Mouse (Mus musculus) hindbrain, embryonic 15.5 days (tissue): ENCODE data around the gene Gcnt2. TPM values are rescaled to one million over a fixed set of nuclear protein-coding genes. Genes with fewer than 3 reads are reported as not detected.
"Not testable (repeated sequence)": the region's sequence is repeated elsewhere in the genome, so short reads cannot be mapped to it uniquely, and the experiment has no call there.

Experiments
- ATAC-seq: fragments of 200-750 bp; cut with Nextera tagmentation; 2 replicates; pipeline ENCODE4 v1.8.0; 2017; ENCODE audit warnings: low read depth, moderate number of reproducible peaks, moderate TSS enrichment; ENCODE audit not compliant: low FRiP score
- H3K27ac ChIP-seq: fragments of 300-500 bp; sonication (generic); replicated peaks from 2 replicates; pipeline ENCODE4 v1.5.1; 2015; ENCODE audit warnings: mild to moderate bottlenecking, inconsistent platforms
- H3K27me3 ChIP-seq: fragments of 300-500 bp; sonication (generic); 2 replicates; pipeline ENCODE4 v1.6.1; 2015; ENCODE audit warnings: control low read depth, inconsistent platforms
- H3K36me3 ChIP-seq: fragments of 300-500 bp; sonication (generic); 2 replicates; pipeline ENCODE4 v1.6.1; 2015; ENCODE audit warnings: control low read depth, inconsistent platforms
- H3K4me1 ChIP-seq: fragments of 300-500 bp; sonication (generic); replicated peaks from 2 replicates; pipeline ENCODE4 v1.6.1; 2015; ENCODE audit warnings: control low read depth, inconsistent platforms
- H3K4me2 ChIP-seq: fragments of 300-500 bp; sonication (generic); 2 replicates; pipeline ENCODE4 v1.6.1; 2015; ENCODE audit warnings: moderate library complexity, mild to moderate bottlenecking, inconsistent platforms
- H3K4me3 ChIP-seq: fragments of 300-500 bp; sonication (generic); 2 replicates; pipeline ENCODE4 v1.5.1; 2015; ENCODE audit warnings: mild to moderate bottlenecking, inconsistent platforms
- H3K9ac ChIP-seq: fragments of 300-500 bp; sonication (generic); 2 replicates; pipeline ENCODE4 v1.6.1; 2015; ENCODE audit warnings: inconsistent platforms
- H3K9me3 ChIP-seq: fragments of 300-500 bp; sonication (generic); 2 replicates; pipeline ENCODE4 v1.6.1; 2016; ENCODE audit warnings: control low read depth, inconsistent platforms
- WGBS: fragments of 180-500 bp; shearing (Covaris S2); methylation state at CpG from one replicate; pipeline ENCODE4 v1.1.7; 2015; 5-methylcytosine and 5-hydroxymethylcytosine counted together
- polyA plus RNA-seq: library from polyadenylated mRNA; unstranded; fragments of >200 nt; fragmentation: Nextera tagmentation; extraction: Ambion mirVana; gene quantifications from 2 replicates; pipeline ENCODE4 v1.2.1, GENCODE M21; 2015

Gcnt2 gene
- polyA plus RNA-seq, 1 experiment from 2014 or later: 6.8 TPM

- 79% methylated on average over 14 of the region's 14 CpGs for WGBS
- H3K36me3 ChIP-seq, H3K9ac ChIP-seq, H3K27me3 ChIP-seq, H3K4me2 ChIP-seq, H3K4me3 ChIP-seq, H3K9me3 ChIP-seq, H3K27ac ChIP-seq, H3K4me1 ChIP-seq, ATAC-seq: not testable (repeated sequence)
Measured at GRCm38 (mm10) chr13:40898049-40898690, 38.6 kb downstream of the Gcnt2 start.

GRCm38 (mm10) chr13:40898698-40899097 is 39.1 kb downstream of the Gcnt2 start:
- no peaks in the 10 kb centered on the region for H3K4me1 ChIP-seq
- H3K4me3 ChIP-seq: no peak overlapping the region
- H3K36me3 ChIP-seq: no peaks in the 10 kb centered on the region
- WGBS: 88% methylated on average over 4 of the region's 4 CpGs
- no peak for ATAC-seq
- H3K27ac ChIP-seq: no peak overlapping the region
- no peaks in the 10 kb centered on the region for H3K9me3 ChIP-seq
- H3K4me2 ChIP-seq: no peak overlapping the region
- H3K27me3 ChIP-seq: no peaks in the 10 kb centered on the region
- no peak overlapping the region for H3K9ac ChIP-seq

- no peak overlapping the region for H3K4me3 ChIP-seq
- H3K4me1 ChIP-seq: no peaks in the 10 kb centered on the region
- H3K9ac ChIP-seq: no peak overlapping the region
- no peak overlapping the region for H3K27ac ChIP-seq
- ATAC-seq: no peak
- no peak overlapping the region for H3K4me2 ChIP-seq
- H3K36me3 ChIP-seq: no peaks in the 10 kb centered on the region
- 75% methylated on average over 8 of the region's 8 CpGs for WGBS
- no peaks in the 10 kb centered on the region for H3K9me3 ChIP-seq
- no peaks in the 10 kb centered on the region for H3K27me3 ChIP-seq
Measured at GRCm38 (mm10) chr13:40899349-40899993, 39.9 kb downstream of the Gcnt2 start.

GRCm38 (mm10) chr13:40899994-40900970 is 40.7 kb downstream of the Gcnt2 start:
- Histone ChIP-seq H3K27me3 (no peaks in the 10 kb centered on the region), H3K9ac (no peak overlapping the region), H3K4me1 (no peaks in the 10 kb centered on the region), H3K4me2 (no peak overlapping the region), H3K27ac (no peak overlapping the region), H3K9me3 (no peaks in the 10 kb centered on the region), H3K36me3 (no peaks in the 10 kb centered on the region), H3K4me3 (no peak overlapping the region)
- 82% methylated on average over 15 of the region's 15 CpGs for WGBS
- no peak for ATAC-seq

GRCm38 (mm10) chr13:40901263-40901662 is 41.7 kb downstream of the Gcnt2 start:
- Histone ChIP-seq H3K4me2 (no peak overlapping the region), H3K27me3 (no peaks in the 10 kb centered on the region), H3K4me1 (no peaks in the 10 kb centered on the region), H3K27ac (no peak overlapping the region), H3K9ac (no peak overlapping the region), H3K9me3 (no peaks in the 10 kb centered on the region), H3K36me3 (no peaks in the 10 kb centered on the region), H3K4me3 (no peak overlapping the region)
- WGBS: 71% methylated on average over 5 of the region's 5 CpGs
- ATAC-seq: no peak

GRCm38 (mm10) chr13:40901831-40902459 is 42.4 kb downstream of the Gcnt2 start:
- no peak for ATAC-seq
- H3K4me1 ChIP-seq: no peaks in the 10 kb centered on the region
- 69% methylated on average over 12 of the region's 12 CpGs for WGBS
- H3K27me3 ChIP-seq: no peaks in the 10 kb centered on the region
- no peak overlapping the region for H3K27ac ChIP-seq
- H3K4me3 ChIP-seq: no peak overlapping the region
- no peak overlapping the region for H3K4me2 ChIP-seq
- H3K9ac ChIP-seq: no peak overlapping the region
- no peaks in the 10 kb centered on the region for H3K9me3 ChIP-seq
- H3K36me3 ChIP-seq: no peaks in the 10 kb centered on the region

- Histone ChIP-seq H3K36me3 (no peaks in the 10 kb centered on the region), H3K4me3 (no peak overlapping the region), H3K4me1 (no peaks in the 10 kb centered on the region), H3K9ac (no peak overlapping the region), H3K27ac (no peak overlapping the region), H3K4me2 (no peak overlapping the region), H3K27me3 (no peaks in the 10 kb centered on the region), H3K9me3 (no peaks in the 10 kb centered on the region)
- no peak for ATAC-seq
- WGBS: 91% methylated on average over 7 of the region's 7 CpGs
Measured at GRCm38 (mm10) chr13:40904080-40904479, 44.5 kb downstream of the Gcnt2 start.

- ATAC-seq: no peak
- WGBS: 89% methylated on average over 7 of the region's 7 CpGs
- Histone ChIP-seq H3K4me3 (no peak overlapping the region), H3K4me2 (no peak overlapping the region), H3K36me3 (no peaks in the 10 kb centered on the region), H3K4me1 (no peaks in the 10 kb centered on the region), H3K27ac (no peak overlapping the region), H3K9me3 (no peaks in the 10 kb centered on the region), H3K9ac (no peak overlapping the region), H3K27me3 (no peaks in the 10 kb centered on the region)
Measured at GRCm38 (mm10) chr13:40906528-40906927, 47.0 kb downstream of the Gcnt2 start.

GRCm38 (mm10) chr13:40907274-40907673 is 47.7 kb downstream of the Gcnt2 start:
- H3K4me1 ChIP-seq: no peaks in the 10 kb centered on the region
- H3K27ac ChIP-seq: no peak overlapping the region
- H3K4me3 ChIP-seq: no peak overlapping the region
- no peak for ATAC-seq
- H3K9me3 ChIP-seq: no peaks in the 10 kb centered on the region
- H3K36me3 ChIP-seq: no peaks in the 10 kb centered on the region
- no peaks in the 10 kb centered on the region for H3K27me3 ChIP-seq
- WGBS: 73% methylated on average over 7 of the region's 7 CpGs
- H3K9ac ChIP-seq: no peak overlapping the region
- no peak overlapping the region for H3K4me2 ChIP-seq

GRCm38 (mm10) chr13:40908044-40908443 is 48.5 kb downstream of the Gcnt2 start:
- H3K36me3 ChIP-seq: no peaks in the 10 kb centered on the region
- no peak for ATAC-seq
- no peaks in the 10 kb centered on the region for H3K4me1 ChIP-seq
- WGBS: 64% methylated on average over 6 of the region's 6 CpGs
- H3K27ac ChIP-seq: no peak overlapping the region
- H3K9me3 ChIP-seq: no peaks in the 10 kb centered on the region
- no peak overlapping the region for H3K4me3 ChIP-seq
- no peak overlapping the region for H3K9ac ChIP-seq
- H3K27me3 ChIP-seq: no peaks in the 10 kb centered on the region
- H3K4me2 ChIP-seq: no peak overlapping the region

- 91% methylated on average over 8 of the region's 8 CpGs for WGBS
- H3K27ac ChIP-seq: no peak overlapping the region
- H3K9me3 ChIP-seq: no peaks in the 10 kb centered on the region
- no peaks in the 10 kb centered on the region for H3K27me3 ChIP-seq
- H3K4me3 ChIP-seq: no peak overlapping the region
- no peak overlapping the region for H3K9ac ChIP-seq
- no peaks in the 10 kb centered on the region for H3K4me1 ChIP-seq
- no peak overlapping the region for H3K4me2 ChIP-seq
- no peaks in the 10 kb centered on the region for H3K36me3 ChIP-seq
- no peak for ATAC-seq
Measured at GRCm38 (mm10) chr13:40909060-40909459, 49.5 kb downstream of the Gcnt2 start.

- Histone ChIP-seq H3K4me1 (no peaks in the 10 kb centered on the region), H3K27me3 (no peaks in the 10 kb centered on the region), H3K4me3 (no peak overlapping the region), H3K4me2 (no peak overlapping the region), H3K36me3 (no peaks in the 10 kb centered on the region), H3K9me3 (no peaks in the 10 kb centered on the region), H3K27ac (no peak overlapping the region), H3K9ac (no peak overlapping the region)
- 94% methylated on average over 6 of the region's 6 CpGs for WGBS
- ATAC-seq: no peak
Measured at GRCm38 (mm10) chr13:40910047-40910446, 50.5 kb downstream of the Gcnt2 start.
